ENCODE assay signal across 14 mouse cellular contexts in the genomic region with DNA sequence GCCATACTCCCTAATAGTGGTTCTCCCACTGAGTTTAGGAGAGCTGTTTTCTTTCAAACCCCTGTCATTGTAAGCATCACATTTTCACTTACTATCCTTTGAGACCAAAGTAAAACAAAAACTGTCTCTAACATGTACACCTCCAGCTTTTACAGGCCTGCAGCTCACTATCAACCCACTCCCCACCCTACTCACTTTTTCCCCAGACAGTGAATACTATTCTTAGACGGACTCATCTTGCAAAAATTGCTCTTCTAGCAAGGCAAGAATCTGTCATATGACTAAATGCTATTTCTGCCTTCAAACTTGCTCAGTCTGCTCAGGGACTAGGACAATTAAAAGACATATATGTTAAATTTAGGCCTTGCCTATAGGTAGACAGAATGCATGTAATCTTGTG. TPM values are rescaled to one million over a fixed set of nuclear protein-coding genes. Genes with fewer than 3 reads are reported as not detected.
A peak's percentile ranks its signal among the peaks of the same experiment; 100 is the strongest.
DNase-seq lines count a peak whose midpoint lies in the region.
"Had no signal": no experiment of that assay in that cellular context is flagged by ENCODE, and none has a peak within 500 bp of the region (broad histone marks: within the 10 kb centered on the region; RNA-seq: fewer than 3 reads in every experiment).

No protein-coding gene starts in this region.

- DNase-seq in frontal cortex, adult 2 months (ENCODE audit: extremely low spot score in 1 of 2, low spot score in 1 of 2) = peak; percentile 44 to 62
- no peak for DNase-seq in frontal cortex, postnatal 10 days (ENCODE audit: low spot score in 2 of 2)
- peak; percentile 13 to 36 for DNase-seq in left cerebral cortex, adult 18-20 months (ENCODE audit: low spot score in 2 of 2)
- no peak for DNase-seq in left cerebral cortex, postnatal 4 days
- peak; percentile 46 for DNase-seq in right cerebral cortex, adult 18-20 months
- DNase-seq in right cerebral cortex, postnatal 10 days (ENCODE audit: low spot score in 2 of 2) = no peak
- DNase-seq: adrenal gland, postnatal 14 days; cerebellum, adult 18-20 months; cerebellum, postnatal 10 days; embryo, embryonic 11 days; gastrocnemius, postnatal 36 days; heart, postnatal 36 days had no signal

- intact Hi-C loops in left cerebral cortex, postnatal 4 days (cut with DNase I) = no loop called here

RNA-seq across cellular contexts. Expression of gene Rhou, which starts 29.0 kb away (rescaled TPM):
- 20.6 and 26.2 TPM in 2 replicates for polyA plus RNA-seq in frontal cortex, adult 2 months (2012; rRNA removed)
- total RNA-seq in left cerebral cortex, adult 18-20 months (2021) = 10 to 100 TPM; 37.7 to 43.3 TPM
- 10 to 100 TPM; 78.0 to 89.0 TPM for total RNA-seq in left cerebral cortex, postnatal 4 days (2021)
- polyA plus RNA-seq: activated CD4-positive, CD25-positive, alpha-beta regulatory T cell, adult 4 months; erythroblast, embryonic 14.5 days had no signal

Comparison
In these comparisons a context has a peak if more than half of its experiments do, and no peak if none do; other contexts are left out.
1. DNase-seq: peak in frontal cortex, adult 2 months (2 of 2), left cerebral cortex, adult 18-20 months (2 of 2) and right cerebral cortex, adult 18-20 months (single experiment); none in frontal cortex, postnatal 10 days (0 of 2), left cerebral cortex, postnatal 4 days (single experiment) and right cerebral cortex, postnatal 10 days (0 of 2).